Mouse (Mus musculus) layer of hippocampus, postnatal 36 days (tissue): ENCODE data around the gene Gtsf1. TPM values are rescaled to one million over a fixed set of nuclear protein-coding genes. Genes with fewer than 3 reads are reported as not detected.
"Not testable (repeated sequence)": the region's sequence is repeated elsewhere in the genome, so short reads cannot be mapped to it uniquely, and the experiment has no call there.

Experiments used
- DNase-seq, 2 experiments: peaks; one replicate each; pipeline ENCODE4 v3.0.0; 2022
- total RNA-seq, 2 experiments: library from RNA; stranded (reverse); gene quantifications; 2 replicates each; pipeline ENCODE4 v1.2.3; 2021

The Gtsf1 gene
- total RNA-seq, result not detected

DNA sequence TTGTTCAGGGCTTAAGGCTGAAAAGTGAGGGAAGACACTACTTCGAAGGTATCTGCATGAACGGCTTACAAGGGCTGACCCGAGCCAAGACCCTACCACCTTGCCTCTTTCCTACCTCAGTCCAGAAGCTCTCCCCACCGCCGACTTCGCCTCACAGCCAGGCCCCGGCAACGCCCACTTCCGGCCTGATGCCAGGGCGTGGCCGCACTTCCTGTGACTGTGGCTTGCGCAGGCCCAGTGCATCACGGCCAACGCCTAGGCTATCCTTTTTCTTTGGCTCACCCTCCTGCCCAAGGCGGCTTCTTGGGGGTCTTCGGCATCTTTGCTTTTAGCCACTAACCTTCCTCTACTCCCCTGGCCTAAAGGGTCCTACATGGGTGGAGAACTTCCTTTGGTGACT is at the start of gene Gtsf1:
Gene Gtsf1, minus strand, starts transcription at position 230 of the 400 bp plus-strand sequence.
- DNase-seq, result no peak

GRCm38 (mm10) chr15:103479080-103479606 is 48.9 kb upstream of the Gtsf1 start:
- no peak for DNase-seq

GRCm38 (mm10) chr15:103473769-103474168 is 43.5 kb upstream of the Gtsf1 start:
- DNase-seq, result no peak

- no peak for DNase-seq
Measured at GRCm38 (mm10) chr15:103473182-103473581, 42.9 kb upstream of the Gtsf1 start.

- DNase-seq, result no peak
Measured at GRCm38 (mm10) chr15:103472265-103472664, 42.0 kb upstream of the Gtsf1 start.

GRCm38 (mm10) chr15:103471488-103472194 is 41.4 kb upstream of the Gtsf1 start:
- no peak for DNase-seq

DNA sequence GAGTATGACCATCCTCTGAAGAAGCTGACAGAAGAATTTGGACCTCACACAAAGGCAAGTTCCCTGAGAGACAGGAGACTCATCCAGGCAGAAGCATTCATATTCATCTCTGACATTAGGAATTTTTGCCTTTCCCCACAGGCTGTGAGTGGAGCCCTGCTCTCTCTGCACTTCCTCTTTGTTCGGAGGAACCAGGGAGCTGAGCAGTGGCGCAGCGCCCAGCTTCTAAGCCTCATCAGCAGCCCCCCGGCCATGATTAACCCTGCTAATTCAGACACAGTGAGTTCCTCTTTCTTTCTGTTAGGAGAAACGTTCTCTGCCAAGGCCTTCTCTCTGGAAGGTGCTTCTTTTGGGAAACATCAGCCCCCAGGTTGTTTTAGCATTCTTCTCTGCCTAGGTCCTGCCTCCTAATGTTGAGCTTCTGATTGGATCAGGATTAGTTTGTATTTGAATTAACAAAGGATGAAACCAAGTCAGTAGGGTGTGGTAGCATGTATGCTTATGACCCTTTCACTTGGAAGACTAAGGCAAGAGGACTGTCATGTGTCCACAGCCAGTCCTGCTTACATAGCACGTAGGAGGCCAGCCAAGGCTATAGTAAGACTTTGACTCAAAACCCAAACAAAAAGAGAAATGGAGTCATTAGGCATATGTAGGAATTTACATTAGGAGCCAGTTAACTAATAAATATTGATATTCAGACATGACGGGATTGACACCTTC is 32.4 kb upstream of the Gtsf1 start:
- no peak for DNase-seq

- no peak for DNase-seq
Measured at GRCm38 (mm10) chr15:103454449-103454848, 24.2 kb upstream of the Gtsf1 start.

DNA sequence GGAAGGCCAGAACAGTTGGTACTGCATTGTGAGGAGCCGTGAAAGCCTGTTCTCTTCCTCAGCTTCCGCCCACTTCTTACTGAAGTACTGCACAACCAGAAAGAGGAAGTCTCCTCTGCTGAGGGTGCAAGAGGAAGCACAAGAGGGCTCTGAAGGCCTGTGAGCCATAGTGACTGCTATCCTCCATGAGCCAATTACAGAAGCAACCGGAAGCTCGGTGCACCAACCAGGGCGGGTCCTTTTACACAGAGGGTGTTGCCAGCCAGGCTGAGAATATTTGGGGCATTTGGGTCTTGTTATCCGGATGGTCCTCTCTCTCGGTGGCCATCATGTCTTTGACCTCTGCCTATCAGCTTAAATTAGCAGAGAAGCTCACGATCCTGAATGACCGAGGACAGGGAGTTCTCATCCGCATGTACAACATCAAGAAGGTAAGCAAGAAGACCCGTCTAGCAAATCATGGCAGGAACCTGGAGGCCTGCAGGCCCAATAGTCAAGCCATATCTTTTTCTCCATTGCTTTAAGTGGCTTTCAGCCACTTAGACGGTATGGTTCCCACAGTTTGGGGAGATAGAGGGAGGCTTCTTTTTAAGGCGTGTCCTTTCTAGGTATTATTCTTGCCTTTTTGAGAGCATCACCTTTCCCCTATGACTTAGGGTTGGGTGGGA is 23.4 kb upstream of the Gtsf1 start, which contains the start of gene Nckap1l:
Gene Nckap1l, plus strand, starts transcription at position 244 of the 668 bp plus-strand sequence.
- DNase-seq, result peak; percentile 4 to 27

- DNase-seq, result no peak
Measured at GRCm38 (mm10) chr15:103448369-103448768, 18.1 kb upstream of the Gtsf1 start, which contains the start of gene Gtsf2. Gene Gtsf2, minus strand, starts transcription at chr15:103448469.

GRCm38 (mm10) chr15:103445966-103446365 is 15.7 kb upstream of the Gtsf1 start:
- DNase-seq, result not testable (repeated sequence)

DNA sequence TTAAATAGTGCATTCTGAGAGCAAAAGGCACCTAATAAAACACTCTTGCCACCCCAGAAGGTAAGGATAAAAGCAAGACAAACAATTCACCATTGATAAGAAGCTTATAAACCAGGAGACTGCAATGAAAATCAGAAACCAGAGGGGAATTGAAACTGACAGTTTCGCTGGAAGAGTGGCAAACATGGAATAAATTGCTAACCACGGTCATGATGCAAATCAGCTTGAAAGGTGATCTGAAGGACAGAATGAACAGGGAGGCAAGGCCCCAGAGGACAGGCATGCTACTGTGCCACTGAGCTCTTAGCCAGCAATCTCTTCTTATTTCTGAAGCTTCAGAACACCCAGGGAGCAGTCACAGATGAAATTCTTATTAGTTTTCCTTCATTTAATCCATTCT is 3.3 kb downstream of the Gtsf1 start:
- DNase-seq, result no peak

DNA sequence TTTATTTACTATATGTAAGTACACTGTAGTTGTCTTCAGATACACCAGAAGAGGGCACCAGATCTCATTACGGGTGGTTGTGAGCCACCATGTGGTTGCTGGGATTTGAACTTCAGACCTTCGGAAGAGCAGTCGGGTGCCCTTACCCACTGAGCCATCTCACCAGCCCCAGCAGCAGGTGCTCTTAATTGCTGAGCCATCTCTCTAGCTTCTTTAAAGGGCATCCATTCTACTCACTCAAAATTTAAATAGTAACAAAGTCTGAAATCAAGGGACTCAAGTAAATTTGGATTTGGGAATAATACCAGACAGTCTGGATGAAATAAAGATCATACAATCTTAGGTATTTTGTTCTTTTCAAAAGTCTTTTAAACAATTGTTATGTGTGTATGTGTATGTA is 24.7 kb downstream of the Gtsf1 start:
- DNase-seq, result not testable (repeated sequence)

DNA sequence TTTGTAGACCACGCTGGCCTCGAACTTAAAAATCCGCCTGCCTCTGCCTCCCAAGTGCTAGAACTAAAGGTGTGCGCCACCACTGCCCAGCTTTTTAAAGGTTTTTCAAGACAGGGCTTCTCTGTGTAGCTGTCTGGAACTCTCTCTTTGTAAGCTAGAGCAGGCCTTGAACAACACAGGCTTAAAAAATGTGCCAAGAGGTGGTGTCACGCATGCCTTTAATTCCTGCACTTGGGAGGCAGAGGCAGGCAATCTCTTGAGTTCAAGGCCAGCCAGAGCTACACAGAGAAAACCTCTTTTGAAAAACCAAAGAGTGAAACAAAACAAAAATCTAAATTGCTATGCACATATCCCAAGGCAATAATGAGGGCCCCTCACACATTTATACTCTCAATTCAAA is 28.9 kb downstream of the Gtsf1 start:
- DNase-seq, result no peak

GRCm38 (mm10) chr15:103393577-103393976 is 36.7 kb downstream of the Gtsf1 start:
- no peak for DNase-seq

GRCm38 (mm10) chr15:103388556-103389145 is 41.6 kb downstream of the Gtsf1 start:
- no peak for DNase-seq

GRCm38 (mm10) chr15:103383771-103384488 is 46.3 kb downstream of the Gtsf1 start:
- no peak for DNase-seq

GRCm38 (mm10) chr15:103382795-103383406 is 47.4 kb downstream of the Gtsf1 start:
- DNase-seq, result no peak

DNA sequence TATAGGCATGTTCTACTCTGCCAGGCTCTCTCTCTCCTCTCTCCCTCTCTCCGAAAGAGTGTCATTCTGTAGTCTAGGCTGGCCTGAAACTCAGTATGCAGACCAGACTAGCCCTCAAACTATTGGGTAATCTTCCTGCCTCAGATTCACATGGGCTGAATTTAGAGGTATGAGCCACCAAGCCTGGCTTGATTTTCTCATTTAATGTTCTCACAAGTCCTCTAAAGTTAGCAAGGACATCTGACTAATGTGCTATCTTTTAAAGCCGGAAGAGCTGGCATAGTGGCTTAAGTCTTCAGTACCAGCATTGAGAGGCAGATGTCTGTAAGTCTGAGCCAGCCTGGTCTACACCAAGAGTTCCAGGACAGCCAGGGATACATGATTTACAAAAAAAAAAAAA is 48.2 kb downstream of the Gtsf1 start:
- DNase-seq, result no peak

DNA sequence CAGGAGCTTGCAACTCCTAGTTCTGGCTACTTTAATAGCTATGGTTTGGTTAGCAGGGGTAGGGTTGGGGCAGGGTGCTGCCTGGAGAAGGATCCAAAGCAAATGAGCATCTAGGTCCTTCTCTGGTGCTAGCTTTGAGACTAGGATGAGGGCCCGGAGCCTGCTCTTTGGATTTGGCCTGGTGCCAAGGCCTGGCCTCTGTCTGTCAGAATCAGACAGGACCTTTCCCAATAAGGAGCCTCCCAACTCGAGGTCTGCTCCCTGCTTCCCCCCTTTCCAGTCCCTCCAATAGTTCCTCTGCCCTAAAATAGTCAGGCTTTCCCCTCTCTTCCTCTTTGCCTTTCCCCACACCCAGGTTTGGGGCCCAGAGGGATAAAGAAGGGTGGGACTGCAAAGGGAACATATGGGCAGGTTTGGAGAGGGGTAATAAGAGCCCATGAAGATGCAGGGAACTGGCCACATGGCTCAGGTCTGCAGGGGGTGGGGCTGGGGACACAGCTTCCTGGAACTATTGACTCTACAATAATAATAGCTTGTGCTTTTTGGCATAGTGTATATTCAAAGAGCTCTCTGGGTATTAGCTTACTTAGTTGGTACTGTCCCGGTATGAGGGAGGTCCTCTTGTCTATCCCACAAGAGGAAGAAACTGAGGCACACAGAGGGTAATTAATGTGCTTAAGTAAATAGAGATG is 51.5 kb downstream of the Gtsf1 start:
- no peak for DNase-seq
